Mouse (Mus musculus): ENCODE data around the gene Nub1.

The Nub1 gene

DNA sequence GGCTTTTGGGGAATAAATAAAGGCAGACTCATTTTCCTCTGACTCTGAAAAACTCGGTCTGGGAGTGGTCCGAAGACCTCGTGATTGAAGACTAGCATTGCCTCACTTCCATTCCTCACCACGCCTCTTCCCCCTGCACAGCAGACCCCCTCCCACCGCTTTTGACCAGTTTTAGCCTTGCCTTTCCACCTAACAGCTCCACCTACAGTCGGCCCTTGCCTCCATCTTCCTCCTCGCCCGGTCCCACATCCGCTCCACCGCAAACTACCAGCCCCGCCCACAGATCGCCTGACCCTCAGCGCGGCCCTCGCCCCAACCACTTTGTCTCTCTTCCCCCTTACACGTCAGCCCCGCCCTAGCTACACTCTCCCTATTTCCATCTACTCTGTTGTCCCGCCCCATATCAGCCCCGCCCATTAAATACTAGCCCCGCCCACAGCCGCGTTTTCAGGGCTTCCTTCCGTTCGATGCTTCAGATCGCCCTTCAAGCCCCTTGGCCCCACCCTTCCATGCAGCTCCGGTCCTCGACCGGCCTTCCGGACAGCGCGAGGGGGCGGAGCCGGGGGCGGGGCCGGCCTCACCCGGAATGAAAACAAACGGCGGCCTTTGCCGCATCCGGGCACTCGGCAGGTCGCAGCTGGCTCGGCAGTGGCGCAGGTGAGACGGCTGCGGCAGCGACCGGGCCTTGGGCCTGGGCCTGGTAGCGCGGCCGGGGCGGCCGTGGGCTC is at the start of gene Nub1:
Gene Nub1 (plus strand): TSS at position 167 of the 728 bp plus-strand sequence.
- DNase-seq (ENCODE audit: low read depth, low spot score) = peak; percentile 99

- no peak for DNase-seq (ENCODE audit: low read depth, low spot score)
Observed at GRCm38 (mm10) chr5:24636987-24637386, 48.3 kb upstream of the Nub1 start.

DNA sequence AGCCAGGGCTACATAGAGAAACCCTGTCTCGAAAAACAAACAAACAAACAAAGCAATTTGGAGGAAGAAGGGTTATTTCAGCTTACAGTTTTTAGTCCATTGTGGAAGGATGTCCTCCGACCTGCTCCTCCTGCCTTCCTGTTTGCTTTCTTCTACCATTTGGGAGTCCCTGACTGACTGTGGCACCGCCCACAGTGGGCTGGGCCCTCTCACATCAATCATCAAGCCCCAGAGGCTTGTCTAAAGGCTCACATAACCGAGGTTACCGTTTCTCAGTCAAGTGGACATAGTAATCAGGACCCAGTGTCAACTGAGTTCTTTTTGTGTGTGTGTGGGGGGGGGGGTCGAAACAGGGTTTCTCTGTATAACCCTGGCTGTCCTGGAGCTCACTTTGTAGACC is 47.2 kb upstream of the Nub1 start:
- no peak for DNase-seq (ENCODE audit: low read depth, low spot score)

DNA sequence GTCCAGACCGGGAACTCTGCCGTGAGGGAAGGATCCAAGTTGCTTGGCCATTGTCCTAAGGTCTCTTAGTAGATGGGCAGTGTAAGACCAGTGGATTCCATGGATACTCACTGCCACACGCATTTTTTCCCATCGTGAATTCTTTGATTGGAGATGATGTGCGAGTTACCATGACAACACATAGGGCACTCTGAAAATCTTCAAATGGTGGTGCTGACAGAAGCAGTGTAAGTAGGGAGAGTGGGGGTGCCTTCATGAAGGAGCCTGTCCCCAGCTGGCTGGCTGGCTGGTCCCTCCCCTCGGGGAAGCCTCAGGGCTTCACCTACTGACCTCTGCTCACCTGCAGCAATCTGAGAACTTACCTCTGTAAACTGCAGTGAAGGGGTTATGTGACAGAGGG is 46.3 kb upstream of the Nub1 start:
- no peak for DNase-seq (ENCODE audit: low read depth, low spot score)

DNA sequence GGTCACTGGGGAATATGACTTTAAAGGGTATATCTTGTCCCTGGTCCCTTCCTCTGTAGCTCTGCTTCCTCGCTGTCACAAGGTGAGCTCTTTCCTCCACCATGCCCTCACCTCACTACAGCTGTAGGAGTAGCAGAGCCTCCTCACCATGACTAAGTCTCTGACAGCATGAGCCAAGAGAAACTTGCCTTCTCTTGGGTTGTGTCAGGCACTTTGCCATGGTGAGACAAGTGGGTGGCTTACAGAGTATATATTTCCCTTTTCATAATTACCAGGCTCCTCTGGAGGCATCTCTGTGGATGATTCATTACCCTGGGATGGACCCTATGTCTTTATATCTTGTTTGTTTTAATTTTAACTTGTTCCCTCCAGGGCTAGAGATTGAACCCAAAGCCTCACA is 39.9 kb upstream of the Nub1 start:
- DNase-seq (ENCODE audit: low read depth, low spot score) = no peak

GRCm38 (mm10) chr5:24649231-24649630 is 36.1 kb upstream of the Nub1 start:
- DNase-seq (ENCODE audit: low read depth, low spot score) = no peak

DNA sequence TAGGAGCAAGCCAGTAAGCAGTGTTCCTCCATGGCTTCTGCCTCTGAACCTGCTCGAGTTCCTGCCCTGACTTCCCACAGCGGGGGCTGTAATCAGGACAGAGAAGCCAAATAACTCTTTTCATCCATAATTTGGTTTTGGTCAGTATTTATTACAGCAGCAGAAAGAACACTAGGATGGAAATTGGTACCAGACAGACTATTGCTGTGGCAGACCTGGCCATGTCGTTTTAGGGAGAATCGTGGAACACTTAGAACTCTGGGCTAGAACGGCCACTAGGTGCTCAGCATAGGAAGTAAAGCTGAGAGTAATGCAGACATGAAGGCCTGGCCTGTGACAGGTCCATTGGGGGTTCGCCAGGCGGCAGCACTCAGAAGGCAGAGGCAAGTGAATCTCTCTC is 35.6 kb upstream of the Nub1 start:
- no peak for DNase-seq (ENCODE audit: low read depth, low spot score)

GRCm38 (mm10) chr5:24651356-24651755 is 34.0 kb upstream of the Nub1 start:
- DNase-seq (ENCODE audit: low read depth, low spot score) = no peak

GRCm38 (mm10) chr5:24651768-24652752 is 33.3 kb upstream of the Nub1 start:
- DNase-seq (ENCODE audit: low read depth, low spot score) = peak; percentile 64

- no peak for DNase-seq (ENCODE audit: low read depth, low spot score)
Observed at GRCm38 (mm10) chr5:24652780-24653179, 32.6 kb upstream of the Nub1 start.

GRCm38 (mm10) chr5:24654491-24654890 is 30.8 kb upstream of the Nub1 start:
- no peak for DNase-seq (ENCODE audit: low read depth, low spot score)

DNA sequence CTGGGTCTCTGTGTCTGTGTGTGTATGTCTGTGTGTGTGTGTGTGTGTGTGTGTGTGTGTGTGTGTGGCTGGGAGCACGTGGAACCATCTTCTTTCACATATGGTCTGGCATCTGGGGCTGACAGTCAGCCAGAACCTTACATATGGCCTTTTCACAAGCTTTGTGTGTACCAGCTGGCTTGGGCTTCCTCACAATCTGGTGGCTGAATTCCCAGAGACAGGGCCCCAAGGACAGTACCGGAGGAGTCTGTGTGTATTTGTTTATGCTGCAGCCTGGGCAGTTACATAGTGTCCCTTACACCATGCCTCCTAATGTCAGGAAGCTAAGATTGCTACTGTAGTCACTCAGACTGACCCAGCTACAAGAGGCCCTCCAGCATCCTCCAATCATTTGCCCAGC is 28.2 kb upstream of the Nub1 start:
- DNase-seq (ENCODE audit: low read depth, low spot score) = no peak

DNA sequence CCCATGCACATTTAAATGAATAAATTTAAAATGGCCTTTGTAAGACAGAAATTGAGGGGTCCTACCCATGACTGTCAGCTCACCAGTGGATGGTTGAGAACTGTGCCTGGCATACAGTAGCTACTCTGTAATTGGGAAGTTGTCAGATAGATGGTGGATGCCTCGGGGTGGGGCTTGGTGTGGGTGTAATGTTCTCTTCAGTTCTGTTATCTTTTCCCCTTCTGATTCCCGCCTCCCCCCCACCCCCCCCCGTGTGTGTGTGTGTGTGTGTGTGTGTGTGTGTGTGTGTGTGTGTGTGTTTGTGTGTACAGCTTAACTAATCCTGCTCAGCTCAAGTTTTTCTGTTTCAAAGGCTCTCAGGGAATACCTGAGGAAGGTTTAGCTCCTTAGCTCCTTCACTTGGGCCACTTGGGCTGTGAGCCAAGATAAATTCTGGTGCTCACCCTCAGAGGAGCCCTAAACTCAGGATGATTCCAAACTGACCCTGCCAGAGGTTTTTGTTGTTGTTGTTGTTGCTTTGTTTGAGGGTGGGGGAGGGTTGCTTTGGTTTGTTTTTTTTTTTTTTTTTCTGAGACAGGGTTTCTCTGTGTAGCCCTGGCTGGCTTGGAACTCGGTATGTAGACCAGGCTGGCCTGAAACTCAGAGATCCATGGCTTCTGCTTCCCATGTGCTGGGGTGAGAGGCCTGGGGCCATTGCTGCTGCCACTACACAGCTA is 25.5 kb upstream of the Nub1 start:
- DNase-seq (ENCODE audit: low read depth, low spot score) = no peak

GRCm38 (mm10) chr5:24661457-24661856 is 23.9 kb upstream of the Nub1 start:
- DNase-seq (ENCODE audit: low read depth, low spot score) = no peak

DNA sequence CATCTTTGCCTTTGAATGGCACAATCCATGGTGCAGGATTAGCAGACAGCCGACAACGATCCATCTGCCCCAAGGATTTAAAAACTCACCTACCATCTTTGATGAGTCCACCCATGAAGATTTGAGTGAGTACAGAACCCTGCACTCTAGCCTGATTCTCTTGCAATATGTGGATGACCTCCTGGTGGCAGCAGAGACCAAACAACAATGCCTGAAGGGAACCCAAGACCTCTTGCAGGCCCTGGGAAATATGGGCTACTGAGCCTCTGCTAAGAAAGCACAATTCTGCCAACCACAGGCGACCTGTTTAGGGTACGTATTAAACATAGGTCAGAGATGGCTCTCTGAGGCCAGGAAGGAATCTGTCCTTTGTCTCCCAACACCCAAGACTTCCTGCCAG is 11.1 kb upstream of the Nub1 start:
- DNase-seq (ENCODE audit: low read depth, low spot score) = peak; percentile 78

GRCm38 (mm10) chr5:24681436-24681835 is 3.9 kb upstream of the Nub1 start:
- DNase-seq (ENCODE audit: low read depth, low spot score) = no peak

GRCm38 (mm10) chr5:24684578-24685365 is 560 bp upstream of the Nub1 start:
- DNase-seq (ENCODE audit: low read depth, low spot score) = no peak

DNA sequence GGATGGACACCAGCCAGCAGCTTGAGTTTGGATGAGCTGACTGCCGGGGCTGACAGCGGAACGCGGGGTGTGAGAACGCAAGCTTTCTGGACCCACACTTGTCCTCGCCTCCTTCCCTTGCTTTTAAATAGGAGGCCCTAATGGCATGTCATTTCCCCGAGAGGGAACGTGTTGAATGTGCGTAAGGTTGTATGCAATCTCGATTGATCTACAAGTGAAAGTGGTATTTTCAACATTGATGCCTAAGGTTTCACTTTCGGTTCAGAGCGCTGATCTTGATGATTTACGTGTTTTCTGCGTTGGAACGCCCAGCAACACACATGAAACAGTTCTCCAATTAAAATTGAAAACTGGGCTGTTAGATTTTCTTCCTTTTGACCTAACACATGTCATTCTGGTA is 844 bp downstream of the Nub1 start:
- DNase-seq (ENCODE audit: low read depth, low spot score) = peak; percentile 93

GRCm38 (mm10) chr5:24686671-24687420 is 1.5 kb downstream of the Nub1 start:
- DNase-seq (ENCODE audit: low read depth, low spot score) = peak; percentile 73

GRCm38 (mm10) chr5:24687696-24688095 is 2.4 kb downstream of the Nub1 start:
- peak; percentile 53 for DNase-seq (ENCODE audit: low read depth, low spot score)
